Mouse (Mus musculus) MEL (cell line): Measurements from ENCODE around the gene Rnf223.

Experiments
- CTCF ChIP-seq, 3 experiments: IDR thresholded peaks in 2 of 3; conservative IDR thresholded peaks in 1 of 3; 2 replicates each; pipeline ENCODE4 v1.5.1; 2011 to 2012; ENCODE audit warnings: low read length in 3 of 3, low read depth in 2 of 3, mild to moderate bottlenecking in 2 of 3, improper control_type of control experiment in 1 of 3, inconsistent platforms in 1 of 3, mixed read lengths in 1 of 3, moderate library complexity in 1 of 3; ENCODE audit not compliant: control insufficient read depth in 1 of 3, insufficient read depth in 1 of 3, poor library complexity in 1 of 3, severe bottlenecking in 1 of 3
- ZC3H11A ChIP-seq: IDR thresholded peaks from 2 replicates; pipeline ENCODE4 v1.6.1; 2012; ENCODE audit warnings: low read depth, mild to moderate bottlenecking, inconsistent platforms, low read length, improper control_type of control experiment

DNA sequence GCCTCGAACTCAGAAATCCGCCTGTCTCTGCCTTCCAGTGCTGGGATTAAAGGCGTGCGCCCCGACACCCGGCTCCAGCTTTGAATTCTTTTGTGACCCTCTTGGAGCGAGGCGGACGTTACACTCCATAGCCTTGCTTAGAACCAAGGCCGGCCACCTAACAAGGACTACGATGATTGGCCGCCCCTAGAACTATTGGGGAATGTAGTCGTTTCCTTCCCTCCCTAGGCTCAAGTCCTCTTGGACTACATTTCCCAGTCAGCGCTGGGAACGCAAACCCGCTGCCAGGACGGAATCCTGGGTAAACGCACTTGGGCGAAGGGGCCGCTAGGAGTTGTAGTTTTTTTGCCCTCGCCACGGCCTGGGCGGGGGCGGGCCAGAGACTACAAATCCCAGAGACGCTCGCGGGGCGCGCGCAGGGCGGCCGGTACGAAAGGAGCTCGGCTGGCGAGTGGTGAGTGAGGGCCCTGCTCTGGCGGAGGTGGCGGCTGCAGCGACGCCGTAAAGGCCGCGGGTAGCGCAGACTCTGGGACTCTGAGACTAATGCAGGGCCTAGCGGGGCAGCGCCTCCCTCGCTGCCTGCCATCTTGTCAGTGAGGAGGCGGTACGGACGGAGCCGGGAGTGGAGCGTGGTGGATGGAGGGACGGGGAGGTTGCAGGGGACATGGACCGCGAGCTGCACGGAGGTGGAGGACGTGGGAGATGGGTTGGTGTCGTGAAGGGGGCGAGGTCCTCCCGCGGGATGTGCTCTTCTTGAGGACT is 20.6 kb upstream of the Rnf223 start, which contains the start of gene 9430015G10Rik:
- TF ChIP-seq CTCF (IDR thresholded peaks at IDR 0.05 in 2 of 3, conservative IDR thresholded peaks at IDR 0.05 in 1 of 3; ENCODE audit: control insufficient read depth in 1 of 3, insufficient read depth in 1 of 3, low read depth in 2 of 3, low read length in 3 of 3, poor library complexity in 1 of 3, severe bottlenecking in 1 of 3): no peak
- TF ChIP-seq ZC3H11A: no peak
